Mouse (Mus musculus) olfactory bulb, adult 2 months (tissue): ENCODE measurements around the gene Olfr516.

Source experiments
- CTCF ChIP-seq: fragments of 200-500 bp; IDR thresholded peaks from 2 replicates; pipeline ENCODE4 v1.5.1; 2012; ENCODE audit warnings: low read depth, mild to moderate bottlenecking, low read length, moderate library complexity; ENCODE audit not compliant: insufficient read depth
- POLR2A ChIP-seq: fragments of 200-500 bp; IDR thresholded peaks from 2 replicates; pipeline ENCODE4 v1.6.1; 2012; ENCODE audit warnings: mild to moderate bottlenecking, low read depth, low read length, moderate library complexity; ENCODE audit not compliant: insufficient read depth

DNA sequence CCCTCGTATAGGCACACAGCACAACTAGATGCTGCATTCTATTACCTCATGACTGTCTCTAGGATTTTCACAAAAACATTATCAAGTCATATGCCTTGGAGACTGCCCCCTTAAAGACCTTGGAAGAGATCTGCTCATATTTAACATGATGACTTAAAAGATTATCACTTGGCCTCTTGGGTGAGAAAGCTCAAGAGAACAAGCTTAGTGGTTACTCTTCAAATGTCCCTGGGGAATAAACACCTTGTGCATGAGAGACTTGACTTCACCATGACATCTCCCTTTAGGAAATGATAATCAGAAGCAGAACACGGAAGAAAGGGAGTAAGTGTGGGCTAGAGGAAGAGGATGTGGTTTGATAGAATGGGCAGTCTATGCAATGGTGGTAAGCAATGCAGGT, 21.9 kb upstream of the Olfr516 start, which contains the start of gene Olfr517:
- TF ChIP-seq POLR2A (no peak), CTCF (no peak)
